In genomic region chr2:127937079-127937478, GRCm38 (mm10) we compare ENCODE assay signal across 14 mouse cellular contexts.
A peak's percentile ranks its signal among the peaks of the same experiment; 100 is the strongest.
DNase-seq lines count a peak whose midpoint lies in the region; ATAC-seq and TF ChIP-seq lines count a peak whose summit lies in the region.
"Had no signal": no experiment of that assay in that cellular context is flagged by ENCODE, and none has a peak within 500 bp of the region (broad histone marks: within the 10 kb centered on the region; RNA-seq: fewer than 3 reads in every experiment).

No protein-coding gene starts in this region.

- no peak for DNase-seq in forebrain, postnatal 0 days
- DNase-seq in forebrain, embryonic 11.5 days (ENCODE audit: low spot score), result no peak
- peak; percentile 22 for DNase-seq in liver, postnatal 0 days
- DNase-seq in liver, embryonic 11.5 days (ENCODE audit: low spot score), result no peak
- peak; percentile 28 for DNase-seq in induced T-regulatory cell, adult 2 months (ENCODE audit: low read depth)
- DNase-seq in urinary bladder, adult 2 months (ENCODE audit: low spot score), result no peak
- no peak for DNase-seq in ovary, postnatal 36 days (ENCODE audit: low spot score)
- DNase-seq: kidney, adult 11 months; layer of hippocampus, adult 9-11 months had no signal

- no peaks in the 10 kb centered on the region for H3K36me3 ChIP-seq in forebrain, postnatal 0 days (ENCODE audit: insufficient read depth)
- no peaks in the 10 kb centered on the region for H3K36me3 ChIP-seq in forebrain, embryonic 11.5 days (ENCODE audit: control insufficient read depth, insufficient read depth, low read length)
- H3K36me3 ChIP-seq in liver, postnatal 0 days (replicated peaks; ENCODE audit: insufficient read depth, low read length), result no peaks in the 10 kb centered on the region
- no peaks in the 10 kb centered on the region for H3K36me3 ChIP-seq in liver, embryonic 11.5 days (ENCODE audit: control insufficient read depth, insufficient read depth, low read length)
- no peaks in the 10 kb centered on the region for H3K36me3 ChIP-seq in ES-Bruce4 (ENCODE audit: control insufficient read depth, insufficient read depth, low read length, poor library complexity, severe bottlenecking)
- H3K36me3 ChIP-seq: heart, embryonic 15.5 days; limb, embryonic 13.5 days had no signal

- H3K4me1 ChIP-seq in forebrain, postnatal 0 days (ENCODE audit: insufficient read depth), result 0 out of 2 replicates have a peak, but pooled peaks cover 8% of the 10 kb centered on the region
- no peaks in the 10 kb centered on the region for H3K4me1 ChIP-seq in forebrain, embryonic 11.5 days (replicated peaks; ENCODE audit: control insufficient read depth, insufficient read depth, low read length)
- no peaks in the 10 kb centered on the region for H3K4me1 ChIP-seq in liver, postnatal 0 days (ENCODE audit: insufficient read depth)
- H3K4me1 ChIP-seq in liver, embryonic 11.5 days (replicated peaks; ENCODE audit: control insufficient read depth, insufficient read depth, low read length), result no peaks in the 10 kb centered on the region
- H3K4me1 ChIP-seq in ES-Bruce4 (ENCODE audit: control insufficient read depth, insufficient read depth, low read length), result no peaks in the 10 kb centered on the region
- H3K4me1 ChIP-seq: heart, embryonic 15.5 days; limb, embryonic 13.5 days; megakaryocyte, embryonic 14.5 days had no signal

- TF ChIP-seq CTCF in forebrain, postnatal 0 days (IDR thresholded peaks at IDR 0.05; ENCODE audit: low read depth), result peak; percentile 46
- TF ChIP-seq CTCF in liver, postnatal 0 days (IDR thresholded peaks at IDR 0.05; ENCODE audit: low read depth), result peak; percentile 41
- peak; percentile 63 for TF ChIP-seq CTCF in ES-Bruce4 (IDR thresholded peaks at IDR 0.05; ENCODE audit: low read depth, low read length)

- no peak overlapping the region for H3K4me2 ChIP-seq in forebrain, postnatal 0 days (ENCODE audit: low read depth)
- no peak overlapping the region for H3K4me2 ChIP-seq in forebrain, embryonic 11.5 days (ENCODE audit: low read depth, low read length, severe bottlenecking)
- H3K4me2 ChIP-seq in liver, postnatal 0 days (ENCODE audit: low read depth, low read length), result no peak overlapping the region
- H3K4me2 ChIP-seq in liver, embryonic 11.5 days, result no peak overlapping the region
- H3K4me2 ChIP-seq: heart, embryonic 15.5 days; limb, embryonic 13.5 days had no signal

- no peak for TF ChIP-seq EP300 in liver, postnatal 0 days (IDR thresholded peaks at IDR 0.05; ENCODE audit: low read depth)
- TF ChIP-seq EP300 in ES-Bruce4 (IDR thresholded peaks at IDR 0.05; ENCODE audit: insufficient read depth, low read depth, low read length), result no peak

- H3K27me3 ChIP-seq in forebrain, postnatal 0 days (ENCODE audit: insufficient read depth, low read length), result no peaks in the 10 kb centered on the region
- H3K27me3 ChIP-seq in forebrain, embryonic 11.5 days (ENCODE audit: control insufficient read depth, insufficient read depth, low read length), result no peaks in the 10 kb centered on the region
- H3K27me3 ChIP-seq in liver, postnatal 0 days (ENCODE audit: insufficient read depth, low read length), result no peaks in the 10 kb centered on the region
- no peaks in the 10 kb centered on the region for H3K27me3 ChIP-seq in liver, embryonic 11.5 days (replicated peaks; ENCODE audit: control insufficient read depth, insufficient read depth, low read length)
- H3K27me3 ChIP-seq in ES-Bruce4 (ENCODE audit: control insufficient read depth, insufficient read depth, low read length, poor library complexity, severe bottlenecking), result no peaks in the 10 kb centered on the region
- H3K27me3 ChIP-seq: limb, embryonic 13.5 days had no signal

- no peak overlapping the region for H3K4me3 ChIP-seq in forebrain, postnatal 0 days (ENCODE audit: low read depth, low read length)
- H3K4me3 ChIP-seq in forebrain, embryonic 11.5 days (ENCODE audit: low read depth, low read length), result no peak overlapping the region
- H3K4me3 ChIP-seq in liver, postnatal 0 days (ENCODE audit: low read depth, low read length), result no peak overlapping the region
- no peak overlapping the region for H3K4me3 ChIP-seq in liver, embryonic 11.5 days (ENCODE audit: low read depth, low read length)
- H3K4me3 ChIP-seq in ES-Bruce4 (ENCODE audit: low read depth, low read length), result no peak overlapping the region
- H3K4me3 ChIP-seq: heart, embryonic 15.5 days; limb, embryonic 13.5 days; megakaryocyte, embryonic 14.5 days had no signal

- TF ChIP-seq POLR2A in ES-Bruce4 (IDR thresholded peaks at IDR 0.05; ENCODE audit: insufficient read depth, low read length), result no peak

- H3K9me3 ChIP-seq in forebrain, postnatal 0 days (ENCODE audit: low read length), result no peaks in the 10 kb centered on the region
- H3K9me3 ChIP-seq in forebrain, embryonic 11.5 days (ENCODE audit: control insufficient read depth, low read length), result no peaks in the 10 kb centered on the region
- no peaks in the 10 kb centered on the region for H3K9me3 ChIP-seq in liver, postnatal 0 days (ENCODE audit: low read length)
- no peaks in the 10 kb centered on the region for H3K9me3 ChIP-seq in liver, embryonic 11.5 days (ENCODE audit: control insufficient read depth, low read length)
- no peaks in the 10 kb centered on the region for H3K9me3 ChIP-seq in ES-Bruce4 (replicated peaks; ENCODE audit: control insufficient read depth, insufficient read depth, low read length, poor library complexity, severe bottlenecking)
- H3K9me3 ChIP-seq: heart, embryonic 15.5 days; limb, embryonic 13.5 days had no signal

- 85% methylated on average over 3 of the region's 3 CpGs for WGBS in forebrain, postnatal 0 days
- WGBS in forebrain, embryonic 11.5 days, result 90% methylated on average over 3 of the region's 3 CpGs
- WGBS in liver, postnatal 0 days (ENCODE audit: insufficient replicate concordance), result 81% methylated on average over 3 of the region's 3 CpGs
- WGBS in liver, embryonic 11.5 days, result 86% methylated on average over 3 of the region's 3 CpGs

- H3K9ac ChIP-seq in forebrain, postnatal 0 days, result no peak overlapping the region
- H3K9ac ChIP-seq in forebrain, embryonic 11.5 days (ENCODE audit: low read length), result no peak overlapping the region
- no peak overlapping the region for H3K9ac ChIP-seq in liver, postnatal 0 days (replicated peaks)
- H3K9ac ChIP-seq in liver, embryonic 11.5 days (ENCODE audit: low read depth, low read length), result no peak overlapping the region
- H3K9ac ChIP-seq in ES-Bruce4 (ENCODE audit: low read depth, poor library complexity, severe bottlenecking), result no peak overlapping the region
- H3K9ac ChIP-seq: heart, embryonic 15.5 days; limb, embryonic 13.5 days had no signal

- ATAC-seq in forebrain, postnatal 0 days, result no peak
- ATAC-seq in forebrain, embryonic 11.5 days (replicated peaks; ENCODE audit: low FRiP score), result no peak
- ATAC-seq in liver, postnatal 0 days, result no peak
- no peak for ATAC-seq in liver, embryonic 11.5 days (replicated peaks; ENCODE audit: low FRiP score)
- ATAC-seq: activated CD4-positive, CD25-positive, alpha-beta regulatory T cell, adult 4 months had no signal

- H3K27ac ChIP-seq in forebrain, postnatal 0 days (ENCODE audit: low read depth, low read length), result no peak overlapping the region
- H3K27ac ChIP-seq in forebrain, embryonic 11.5 days (ENCODE audit: low read depth, low read length), result no peak overlapping the region
- H3K27ac ChIP-seq in liver, postnatal 0 days (ENCODE audit: low read depth), result no peak overlapping the region
- H3K27ac ChIP-seq in liver, embryonic 11.5 days (ENCODE audit: low read depth, low read length), result no peak overlapping the region
- H3K27ac ChIP-seq in ES-Bruce4 (ENCODE audit: insufficient read depth, low read length), result no peak overlapping the region
- H3K27ac ChIP-seq: heart, embryonic 15.5 days; limb, embryonic 13.5 days had no signal

Comparison
In these comparisons a context has a peak if more than half of its experiments do, and no peak if none do; other contexts are left out.
1. DNase-seq: peak in liver, postnatal 0 days (single experiment) and induced T-regulatory cell, adult 2 months (single experiment); none in forebrain, postnatal 0 days (single experiment), forebrain, embryonic 11.5 days (single experiment), liver, embryonic 11.5 days (single experiment), urinary bladder, adult 2 months (single experiment) and ovary, postnatal 36 days (single experiment).
2. Peak in every context shown above with its lines, with median percentiles within 50 percentile points of each other: CTCF ChIP-seq.